Mouse (Mus musculus) intestine, postnatal 0 days (tissue): ENCODE measurements around the gene Kcnmb4. TPM values are rescaled to one million over a fixed set of nuclear protein-coding genes. Genes with fewer than 3 reads are reported as not detected.
A peak's percentile ranks its signal among the peaks of the same experiment; 100 is the strongest.

Experiments used
- ATAC-seq: fragments of 200-750 bp; cut with Nextera tagmentation; 2 replicates; pipeline ENCODE4 v1.8.0; 2017; ENCODE audit warnings: mild to moderate bottlenecking, moderate TSS enrichment, moderate library complexity
- H3K27ac ChIP-seq: fragments of 300-500 bp; sonication (generic); 2 replicates; pipeline ENCODE4 v1.5.1; 2014; ENCODE audit warnings: mild to moderate bottlenecking, low read depth, low read length, moderate library complexity
- H3K27me3 ChIP-seq: fragments of 300-500 bp; sonication (generic); replicated peaks from 2 replicates; pipeline ENCODE4 v1.6.1; 2014; ENCODE audit warnings: low read length, mixed read lengths; ENCODE audit not compliant: control insufficient read depth, insufficient read depth
- H3K36me3 ChIP-seq: fragments of 300-500 bp; sonication (generic); 2 replicates; pipeline ENCODE4 v1.6.1; 2014; ENCODE audit warnings: mild to moderate bottlenecking, moderate library complexity; ENCODE audit not compliant: control insufficient read depth, insufficient read depth
- H3K4me1 ChIP-seq: fragments of 300-500 bp; sonication (generic); replicated peaks from 2 replicates; pipeline ENCODE4 v1.6.1; 2014; ENCODE audit warnings: antibody characterized with exemption, low read length, mixed read lengths; ENCODE audit not compliant: control insufficient read depth, insufficient read depth
- H3K4me2 ChIP-seq: fragments of 300-500 bp; sonication (generic); replicated peaks from 2 replicates; pipeline ENCODE4 v1.6.1; 2014; ENCODE audit warnings: low read depth, mild to moderate bottlenecking, moderate library complexity
- H3K4me3 ChIP-seq: fragments of 300-500 bp; sonication (generic); 2 replicates; pipeline ENCODE4 v1.5.1; 2014; ENCODE audit warnings: low read depth, low read length
- H3K9ac ChIP-seq: fragments of 300-500 bp; sonication (generic); 2 replicates; pipeline ENCODE4 v1.6.1; 2014; ENCODE audit warnings: mild to moderate bottlenecking, low read depth, low read length
- H3K9me3 ChIP-seq: fragments of 300-500 bp; sonication (generic); 2 replicates; pipeline ENCODE4 v1.6.1; 2016; ENCODE audit warnings: mixed run types; ENCODE audit not compliant: control insufficient read depth
- CTCF ChIP-seq: sonication (generic); IDR thresholded peaks from 2 replicates; pipeline ENCODE4 v1.5.1; 2016; ENCODE audit warnings: low read depth, mild to moderate bottlenecking, control low read depth, antibody characterized with exemption, moderate library complexity
- WGBS: fragments of 180-500 bp; shearing (Covaris S2); extraction: QIAGEN DNeasy Blood & Tissue Kit; methylation state at CpG from one replicate; pipeline ENCODE4 v1.1.7; 2014; 5-methylcytosine and 5-hydroxymethylcytosine counted together
- polyA plus RNA-seq: library from polyadenylated mRNA; unstranded; fragments of >200 nt; fragmentation: Nextera tagmentation; extraction: Ambion mirVana; gene quantifications from 2 replicates; pipeline ENCODE4 v1.2.1, GENCODE M21; 2015

Kcnmb4 gene
- polyA plus RNA-seq, 1 experiment from 2014 or later: 1.7 TPM

GRCm38 (mm10) chr10:116444826-116445225 lies 28.9 kb downstream of the Kcnmb4 start:
- no peaks in the 10 kb centered on the region for H3K27me3 ChIP-seq
- H3K4me3 ChIP-seq: no peak overlapping the region
- H3K4me1 ChIP-seq: no peaks in the 10 kb centered on the region
- H3K36me3 ChIP-seq: no peaks in the 10 kb centered on the region
- H3K4me2 ChIP-seq: no peak overlapping the region
- no peak overlapping the region for H3K27ac ChIP-seq
- 91% methylated on average over 8 of the region's 8 CpGs for WGBS
- H3K9ac ChIP-seq: no peak overlapping the region
- no peak for TF ChIP-seq CTCF
- no peaks in the 10 kb centered on the region for H3K9me3 ChIP-seq
- no peak for ATAC-seq

- ATAC-seq: no peak
- Histone ChIP-seq H3K27me3 (no peaks in the 10 kb centered on the region), H3K36me3 (no peaks in the 10 kb centered on the region), H3K4me2 (no peak overlapping the region), H3K4me3 (no peak overlapping the region), H3K4me1 (no peaks in the 10 kb centered on the region), H3K27ac (no peak overlapping the region), H3K9me3 (no peaks in the 10 kb centered on the region), H3K9ac (no peak overlapping the region)
- 92% methylated on average over 10 of the region's 10 CpGs for WGBS
- TF ChIP-seq CTCF: 0 out of 2 replicates have a peak, but pooled peaks have one; percentile 3
Observed at GRCm38 (mm10) chr10:116444371-116444770, 29.3 kb downstream of the Kcnmb4 start.

- Histone ChIP-seq H3K27me3 (no peaks in the 10 kb centered on the region), H3K36me3 (no peaks in the 10 kb centered on the region), H3K4me2 (no peak overlapping the region), H3K4me1 (no peaks in the 10 kb centered on the region), H3K4me3 (no peak overlapping the region), H3K9ac (no peak overlapping the region), H3K9me3 (no peaks in the 10 kb centered on the region; the same call in 1 of the 2 replicates), H3K27ac (no peak overlapping the region)
- no peak for ATAC-seq
- TF ChIP-seq CTCF: no peak
- WGBS: 96% methylated on average over 7 of the region's 7 CpGs
Observed at GRCm38 (mm10) chr10:116440946-116441345, 32.7 kb downstream of the Kcnmb4 start.

GRCm38 (mm10) chr10:116440088-116440487 lies 33.6 kb downstream of the Kcnmb4 start:
- H3K9ac ChIP-seq: no peak overlapping the region
- ATAC-seq: no peak
- no peak overlapping the region for H3K4me2 ChIP-seq
- H3K36me3 ChIP-seq: no peaks in the 10 kb centered on the region
- H3K9me3 ChIP-seq: no peaks in the 10 kb centered on the region; the same call in 1 of the 2 replicates
- H3K4me1 ChIP-seq: no peaks in the 10 kb centered on the region
- H3K27ac ChIP-seq: no peak overlapping the region
- H3K4me3 ChIP-seq: no peak overlapping the region
- WGBS: 85% methylated on average over 10 of the region's 10 CpGs
- no peak for TF ChIP-seq CTCF
- H3K27me3 ChIP-seq: no peaks in the 10 kb centered on the region

- Histone ChIP-seq H3K27me3 (no peaks in the 10 kb centered on the region), H3K9ac (no peak overlapping the region), H3K4me2 (no peak overlapping the region), H3K4me3 (no peak overlapping the region), H3K36me3 (no peaks in the 10 kb centered on the region), H3K9me3 (no peaks in the 10 kb centered on the region; the same call in 1 of the 2 replicates), H3K4me1 (no peaks in the 10 kb centered on the region), H3K27ac (no peak overlapping the region)
- TF ChIP-seq CTCF: no peak
- 75% methylated on average over 12 of the region's 12 CpGs for WGBS
- ATAC-seq: no peak
Observed at GRCm38 (mm10) chr10:116435455-116435854, 38.2 kb downstream of the Kcnmb4 start.

- WGBS: 84% methylated on average over 7 of the region's 7 CpGs
- no peaks in the 10 kb centered on the region for H3K9me3 ChIP-seq
- no peak overlapping the region for H3K27ac ChIP-seq
- H3K36me3 ChIP-seq: no peaks in the 10 kb centered on the region
- H3K9ac ChIP-seq: no peak overlapping the region
- H3K4me1 ChIP-seq: no peaks in the 10 kb centered on the region
- no peak for TF ChIP-seq CTCF
- no peak overlapping the region for H3K4me2 ChIP-seq
- no peak for ATAC-seq
- no peaks in the 10 kb centered on the region for H3K27me3 ChIP-seq
- H3K4me3 ChIP-seq: no peak overlapping the region
Observed at GRCm38 (mm10) chr10:116432421-116432820, 41.3 kb downstream of the Kcnmb4 start.
